Mouse (Mus musculus): ENCODE measurements around the gene Gm973.
A peak's percentile ranks its signal among the peaks of the same experiment; 100 is the strongest.

Gm973 gene

GRCm38 (mm10) chr1:59491517-59491916 lies 24.5 kb upstream of the Gm973 start:
- no peak for DNase-seq (ENCODE audit: low read depth, low spot score)

GRCm38 (mm10) chr1:59492432-59492831 lies 23.6 kb upstream of the Gm973 start:
- DNase-seq (ENCODE audit: low read depth, low spot score): no peak

GRCm38 (mm10) chr1:59495970-59496369 lies 20.1 kb upstream of the Gm973 start:
- no peak for DNase-seq (ENCODE audit: low read depth, low spot score)

- DNase-seq (ENCODE audit: low read depth, low spot score): no peak
Measured at GRCm38 (mm10) chr1:59497741-59498613, 18.1 kb upstream of the Gm973 start.

- DNase-seq (ENCODE audit: low read depth, low spot score): no peak
Measured at GRCm38 (mm10) chr1:59499327-59499726, 16.7 kb upstream of the Gm973 start.

GRCm38 (mm10) chr1:59502355-59502754 lies 13.7 kb upstream of the Gm973 start:
- no peak for DNase-seq (ENCODE audit: low read depth, low spot score)

- DNase-seq (ENCODE audit: low read depth, low spot score): no peak
Measured at GRCm38 (mm10) chr1:59503659-59504301, 12.3 kb upstream of the Gm973 start.

GRCm38 (mm10) chr1:59504302-59504700 lies 11.8 kb upstream of the Gm973 start:
- DNase-seq (ENCODE audit: low read depth, low spot score): no peak

GRCm38 (mm10) chr1:59508463-59509139 lies 7.5 kb upstream of the Gm973 start:
- DNase-seq (ENCODE audit: low read depth, low spot score): peak; percentile 66

- no peak for DNase-seq (ENCODE audit: low read depth, low spot score)
Measured at GRCm38 (mm10) chr1:59511566-59512270, 4.3 kb upstream of the Gm973 start.

GRCm38 (mm10) chr1:59520226-59520837 lies 4.3 kb downstream of the Gm973 start:
- DNase-seq (ENCODE audit: low read depth, low spot score): no peak

- peak; percentile 82 for DNase-seq (ENCODE audit: low read depth, low spot score)
Measured at GRCm38 (mm10) chr1:59522456-59522855, 6.4 kb downstream of the Gm973 start.

GRCm38 (mm10) chr1:59523378-59523958 lies 7.4 kb downstream of the Gm973 start:
- DNase-seq (ENCODE audit: low read depth, low spot score): peak; percentile 90

- DNase-seq (ENCODE audit: low read depth, low spot score): peak; percentile 34
Measured at GRCm38 (mm10) chr1:59524071-59524470, 8.0 kb downstream of the Gm973 start.

GRCm38 (mm10) chr1:59524759-59525158 lies 8.7 kb downstream of the Gm973 start:
- DNase-seq (ENCODE audit: low read depth, low spot score): no peak

GRCm38 (mm10) chr1:59527219-59527618 lies 11.2 kb downstream of the Gm973 start:
- no peak for DNase-seq (ENCODE audit: low read depth, low spot score)

GRCm38 (mm10) chr1:59534976-59535810 lies 19.1 kb downstream of the Gm973 start:
- no peak for DNase-seq (ENCODE audit: low read depth, low spot score)

- DNase-seq (ENCODE audit: low read depth, low spot score): no peak
Measured at GRCm38 (mm10) chr1:59538381-59538780, 22.3 kb downstream of the Gm973 start.

GRCm38 (mm10) chr1:59540537-59541148 lies 24.6 kb downstream of the Gm973 start:
- DNase-seq (ENCODE audit: low read depth, low spot score): no peak
